Mouse (Mus musculus): ENCODE results near the gene Ube2h.

Gene Ube2h

GRCm38 (mm10) chr6:30299116-30299515 lies 5.2 kb downstream of the Ube2h start:
- DNase-seq, result no peak

- DNase-seq, result no peak
Observed at GRCm38 (mm10) chr6:30292579-30292978, 11.8 kb downstream of the Ube2h start.

- DNase-seq, result no peak
Observed at GRCm38 (mm10) chr6:30287958-30288357, 16.4 kb downstream of the Ube2h start.

- DNase-seq, result no peak
Observed at GRCm38 (mm10) chr6:30286642-30287041, 17.7 kb downstream of the Ube2h start.

- no peak for DNase-seq
Observed at GRCm38 (mm10) chr6:30284177-30284576, 20.2 kb downstream of the Ube2h start.

GRCm38 (mm10) chr6:30282361-30282760 lies 22.0 kb downstream of the Ube2h start:
- DNase-seq, result no peak

GRCm38 (mm10) chr6:30278374-30278773 lies 26.0 kb downstream of the Ube2h start:
- no peak for DNase-seq

GRCm38 (mm10) chr6:30276882-30277281 lies 27.5 kb downstream of the Ube2h start:
- DNase-seq, result no peak

- DNase-seq, result no peak
Observed at GRCm38 (mm10) chr6:30276375-30276774, 28.0 kb downstream of the Ube2h start.

GRCm38 (mm10) chr6:30275159-30275847 lies 29.0 kb downstream of the Ube2h start:
- no peak for DNase-seq

- no peak for DNase-seq
Observed at GRCm38 (mm10) chr6:30272911-30273310, 31.4 kb downstream of the Ube2h start.

GRCm38 (mm10) chr6:30272338-30272905 lies 31.9 kb downstream of the Ube2h start:
- no peak for DNase-seq

- DNase-seq, result no peak
Observed at GRCm38 (mm10) chr6:30269846-30270245, 34.5 kb downstream of the Ube2h start.

- no peak for DNase-seq
Observed at GRCm38 (mm10) chr6:30267486-30267885, 36.9 kb downstream of the Ube2h start.

GRCm38 (mm10) chr6:30265402-30265801 lies 38.9 kb downstream of the Ube2h start:
- DNase-seq, result no peak

GRCm38 (mm10) chr6:30263053-30263452 lies 41.3 kb downstream of the Ube2h start:
- DNase-seq, result no peak

- DNase-seq, result no peak
Observed at GRCm38 (mm10) chr6:30259271-30259670, 45.1 kb downstream of the Ube2h start.

GRCm38 (mm10) chr6:30257962-30258361 lies 46.4 kb downstream of the Ube2h start:
- DNase-seq, result no peak

- no peak for DNase-seq
Observed at GRCm38 (mm10) chr6:30255846-30256245, 48.5 kb downstream of the Ube2h start.

GRCm38 (mm10) chr6:30252271-30253010 lies 51.9 kb downstream of the Ube2h start:
- DNase-seq, result no peak

GRCm38 (mm10) chr6:30248708-30249107 lies 55.6 kb downstream of the Ube2h start:
- DNase-seq, result no peak

GRCm38 (mm10) chr6:30245940-30246339 lies 58.4 kb downstream of the Ube2h start:
- no peak for DNase-seq

GRCm38 (mm10) chr6:30245397-30245796 lies 58.9 kb downstream of the Ube2h start:
- no peak for DNase-seq

GRCm38 (mm10) chr6:30243347-30244007 lies 60.9 kb downstream of the Ube2h start:
- DNase-seq, result no peak
